Mouse (Mus musculus): ENCODE data around the gene Rd3. TPM values are rescaled to one million over a fixed set of nuclear protein-coding genes. Genes with fewer than 3 reads are reported as not detected.
A peak's percentile ranks its signal among the peaks of the same experiment; 100 is the strongest.

Gene Rd3
- polyA plus RNA-seq, 1 experiment from 2014 or later = 0.27 TPM

GRCm38 (mm10) chr1:191956261-191956660 is 20.9 kb upstream of the Rd3 start:
- Histone ChIP-seq H3K4me3 (ENCODE audit: low read length) (no peak overlapping the region), H3K9me3 (ENCODE audit: control insufficient read depth, low read length) (no peaks in the 10 kb centered on the region), H3K4me1 (ENCODE audit: control insufficient read depth, insufficient read depth, low read length) (no peaks in the 10 kb centered on the region), H3K9ac (ENCODE audit: low read depth, low read length) (no peak overlapping the region; the same call in 1 of the 2 replicates), H3K27me3 (ENCODE audit: control insufficient read depth, insufficient read depth, low read length) (no peaks in the 10 kb centered on the region), H3K4me2 (replicated peaks; ENCODE audit: low read depth, low read length) (peak overlapping the region; percentile 19; the same call in 1 of the 2 replicates), H3K36me3 (ENCODE audit: control insufficient read depth, insufficient read depth, low read length) (no peaks in the 10 kb centered on the region), H3K27ac (ENCODE audit: low read depth, low read length) (peak overlapping the region; percentile 71; the same call in 1 of the 2 replicates)
- WGBS = 70% methylated on average over 3 of the region's 3 CpGs
- ATAC-seq (ENCODE audit: low FRiP score, low TSS enrichment) = no peak

GRCm38 (mm10) chr1:191956871-191957270 is 20.3 kb upstream of the Rd3 start:
- Histone ChIP-seq H3K4me1 (ENCODE audit: control insufficient read depth, insufficient read depth, low read length) (no peaks in the 10 kb centered on the region), H3K36me3 (ENCODE audit: control insufficient read depth, insufficient read depth, low read length) (no peaks in the 10 kb centered on the region), H3K9ac (ENCODE audit: low read depth, low read length) (no peak overlapping the region), H3K4me3 (ENCODE audit: low read length) (no peak overlapping the region), H3K4me2 (replicated peaks; ENCODE audit: low read depth, low read length) (peak overlapping the region; percentile 19; the same call in 1 of the 2 replicates), H3K27me3 (ENCODE audit: control insufficient read depth, insufficient read depth, low read length) (no peaks in the 10 kb centered on the region), H3K27ac (ENCODE audit: low read depth, low read length) (peak overlapping the region; percentile 47; the same call in 1 of the 2 replicates), H3K9me3 (ENCODE audit: control insufficient read depth, low read length) (no peaks in the 10 kb centered on the region)
- 86% methylated on average over 2 of the region's 2 CpGs for WGBS
- ATAC-seq (ENCODE audit: low FRiP score, low TSS enrichment) = no peak

GRCm38 (mm10) chr1:191957321-191957720 is 19.8 kb upstream of the Rd3 start:
- Histone ChIP-seq H3K4me1 (ENCODE audit: control insufficient read depth, insufficient read depth, low read length) (no peaks in the 10 kb centered on the region), H3K36me3 (ENCODE audit: control insufficient read depth, insufficient read depth, low read length) (no peaks in the 10 kb centered on the region), H3K9me3 (ENCODE audit: control insufficient read depth, low read length) (no peaks in the 10 kb centered on the region), H3K4me3 (ENCODE audit: low read length) (no peak overlapping the region), H3K27me3 (ENCODE audit: control insufficient read depth, insufficient read depth, low read length) (no peaks in the 10 kb centered on the region), H3K4me2 (replicated peaks; ENCODE audit: low read depth, low read length) (no peak overlapping the region), H3K27ac (ENCODE audit: low read depth, low read length) (no peak overlapping the region), H3K9ac (ENCODE audit: low read depth, low read length) (no peak overlapping the region)
- WGBS = 87% methylated on average over 3 of the region's 3 CpGs
- ATAC-seq (ENCODE audit: low FRiP score, low TSS enrichment) = no peak

GRCm38 (mm10) chr1:191960946-191961345 is 16.2 kb upstream of the Rd3 start:
- no peak overlapping the region for H3K4me3 ChIP-seq (ENCODE audit: low read length)
- no peak overlapping the region for H3K9ac ChIP-seq (ENCODE audit: low read depth, low read length)
- no peak for ATAC-seq (ENCODE audit: low FRiP score, low TSS enrichment)

GRCm38 (mm10) chr1:191963413-191963812 is 13.8 kb upstream of the Rd3 start:
- ATAC-seq (ENCODE audit: low FRiP score, low TSS enrichment) = no peak
- 80% methylated on average over 3 of the region's 3 CpGs for WGBS
- no peak overlapping the region for H3K27ac ChIP-seq (ENCODE audit: low read depth, low read length)

More at GRCm38 (mm10) chr1:191960946-191961345, 16.2 kb upstream of the Rd3 start:
- Histone ChIP-seq H3K4me2 (replicated peaks; ENCODE audit: low read depth, low read length) (no peak overlapping the region), H3K27me3 (ENCODE audit: control insufficient read depth, insufficient read depth, low read length) (no peaks in the 10 kb centered on the region), H3K27ac (ENCODE audit: low read depth, low read length) (no peak overlapping the region), H3K9me3 (ENCODE audit: control insufficient read depth, low read length) (no peaks in the 10 kb centered on the region), H3K36me3 (ENCODE audit: control insufficient read depth, insufficient read depth, low read length) (no peaks in the 10 kb centered on the region), H3K4me1 (ENCODE audit: control insufficient read depth, insufficient read depth, low read length) (0 out of 2 replicates have a peak, but pooled peaks cover 6% of the 10 kb centered on the region)
- 57% methylated on average over 2 of the region's 2 CpGs for WGBS

GRCm38 (mm10) chr1:191963948-191964772 is 13.0 kb upstream of the Rd3 start:
- 23% methylated on average over 8 of the region's 8 CpGs for WGBS
- peak overlapping the region; percentile 56; the same call in 1 of the 2 replicates for H3K27ac ChIP-seq (ENCODE audit: low read depth, low read length)
- H3K36me3 ChIP-seq (ENCODE audit: control insufficient read depth, insufficient read depth, low read length) = no peaks in the 10 kb centered on the region
- H3K9me3 ChIP-seq (ENCODE audit: control insufficient read depth, low read length) = no peaks in the 10 kb centered on the region
- ATAC-seq (ENCODE audit: low FRiP score, low TSS enrichment) = peak; percentile 86
- H3K4me1 ChIP-seq (ENCODE audit: control insufficient read depth, insufficient read depth, low read length) = 0 out of 2 replicates have a peak, but pooled peaks cover 6% of the 10 kb centered on the region
- no peak overlapping the region for H3K4me2 ChIP-seq (replicated peaks; ENCODE audit: low read depth, low read length)
- no peak overlapping the region for H3K9ac ChIP-seq (ENCODE audit: low read depth, low read length)
- H3K4me3 ChIP-seq (ENCODE audit: low read length) = no peak overlapping the region
- no peaks in the 10 kb centered on the region for H3K27me3 ChIP-seq (ENCODE audit: control insufficient read depth, insufficient read depth, low read length)

More at GRCm38 (mm10) chr1:191963413-191963812, 13.8 kb upstream of the Rd3 start:
- H3K4me2 ChIP-seq (replicated peaks; ENCODE audit: low read depth, low read length) = no peak overlapping the region
- H3K9me3 ChIP-seq (ENCODE audit: control insufficient read depth, low read length) = no peaks in the 10 kb centered on the region
- H3K4me1 ChIP-seq (ENCODE audit: control insufficient read depth, insufficient read depth, low read length) = 0 out of 2 replicates have a peak, but pooled peaks cover 6% of the 10 kb centered on the region
- H3K36me3 ChIP-seq (ENCODE audit: control insufficient read depth, insufficient read depth, low read length) = no peaks in the 10 kb centered on the region
- H3K9ac ChIP-seq (ENCODE audit: low read depth, low read length) = no peak overlapping the region
- H3K4me3 ChIP-seq (ENCODE audit: low read length) = no peak overlapping the region
- no peaks in the 10 kb centered on the region for H3K27me3 ChIP-seq (ENCODE audit: control insufficient read depth, insufficient read depth, low read length)

- Histone ChIP-seq H3K4me1 (ENCODE audit: control insufficient read depth, insufficient read depth, low read length) (0 out of 2 replicates have a peak, but pooled peaks cover 6% of the 10 kb centered on the region), H3K27ac (ENCODE audit: low read depth, low read length) (peak overlapping the region; percentile 56; the same call in 1 of the 2 replicates), H3K4me2 (replicated peaks; ENCODE audit: low read depth, low read length) (no peak overlapping the region), H3K9ac (ENCODE audit: low read depth, low read length) (no peak overlapping the region), H3K36me3 (ENCODE audit: control insufficient read depth, insufficient read depth, low read length) (no peaks in the 10 kb centered on the region), H3K27me3 (ENCODE audit: control insufficient read depth, insufficient read depth, low read length) (no peaks in the 10 kb centered on the region), H3K9me3 (ENCODE audit: control insufficient read depth, low read length) (no peaks in the 10 kb centered on the region), H3K4me3 (ENCODE audit: low read length) (no peak overlapping the region)
- ATAC-seq (ENCODE audit: low FRiP score, low TSS enrichment) = peak; percentile 56
- 16% methylated on average over 13 of the region's 13 CpGs for WGBS
These were observed 12.2 kb upstream of the Rd3 start for GRCm38 (mm10) chr1:191964773-191965481.

- Histone ChIP-seq H3K27ac (ENCODE audit: low read depth, low read length) (no peak overlapping the region), H3K4me3 (ENCODE audit: low read length) (no peak overlapping the region), H3K36me3 (ENCODE audit: control insufficient read depth, insufficient read depth, low read length) (no peaks in the 10 kb centered on the region), H3K27me3 (ENCODE audit: control insufficient read depth, insufficient read depth, low read length) (no peaks in the 10 kb centered on the region), H3K4me1 (ENCODE audit: control insufficient read depth, insufficient read depth, low read length) (0 out of 2 replicates have a peak, but pooled peaks cover under 1% of the 10 kb centered on the region), H3K4me2 (replicated peaks; ENCODE audit: low read depth, low read length) (no peak overlapping the region), H3K9ac (ENCODE audit: low read depth, low read length) (no peak overlapping the region), H3K9me3 (ENCODE audit: control insufficient read depth, low read length) (no peaks in the 10 kb centered on the region)
- ATAC-seq (ENCODE audit: low FRiP score, low TSS enrichment) = no peak
- WGBS = 73% methylated on average over 5 of the region's 5 CpGs
These were observed 7.2 kb upstream of the Rd3 start for GRCm38 (mm10) chr1:191969939-191970338.

All from kidney, embryonic 14.5 days (tissue).